Mouse (Mus musculus) MEL (cell line): ENCODE measurements around the gene Gm266.

ENCODE experiments used
- CTCF ChIP-seq, 3 experiments: IDR thresholded peaks in 2 of 3; conservative IDR thresholded peaks in 1 of 3; 2 replicates each; pipeline ENCODE4 v1.5.1; 2011 to 2012; ENCODE audit warnings: low read length in 3 of 3, low read depth in 2 of 3, mild to moderate bottlenecking in 2 of 3, improper control_type of control experiment in 1 of 3, inconsistent platforms in 1 of 3, mixed read lengths in 1 of 3, moderate library complexity in 1 of 3; ENCODE audit not compliant: control insufficient read depth in 1 of 3, insufficient read depth in 1 of 3, poor library complexity in 1 of 3, severe bottlenecking in 1 of 3
- EP300 ChIP-seq, 2 experiments: IDR thresholded peaks; 2 replicates each; pipeline ENCODE4 v1.6.1; 2011; ENCODE audit warnings: improper control_type of control experiment in 2 of 2, low read length in 2 of 2, low read depth in 1 of 2, mild to moderate bottlenecking in 1 of 2
- JUND ChIP-seq: IDR thresholded peaks from 2 replicates; pipeline ENCODE4 v1.6.1; 2011; ENCODE audit warnings: low read depth, mild to moderate bottlenecking, improper control_type of control experiment, low read length
- MAFK ChIP-seq: IDR thresholded peaks from 2 replicates; pipeline ENCODE4 v1.6.1; 2011; ENCODE audit warnings: low read depth, mild to moderate bottlenecking, low read length, improper control_type of control experiment, borderline replicate concordance
- MYB ChIP-seq: IDR thresholded peaks from 2 replicates; pipeline ENCODE4 v1.6.1; 2011; ENCODE audit warnings: mild to moderate bottlenecking, low read depth, low read length, improper control_type of control experiment
- NRF1 ChIP-seq: IDR thresholded peaks from 2 replicates; pipeline ENCODE4 v1.6.1; 2014; ENCODE audit warnings: low read depth, mild to moderate bottlenecking, inconsistent platforms, low read length, improper control_type of control experiment, moderate library complexity; ENCODE audit not compliant: poor library complexity, insufficient read depth, severe bottlenecking
- POLR2A ChIP-seq, 2 experiments: IDR thresholded peaks; 2 replicates each; pipeline ENCODE4 v1.6.1; 2011 to 2012; ENCODE audit warnings: low read length in 2 of 2, mild to moderate bottlenecking in 2 of 2, control low read depth in 1 of 2, improper control_type of control experiment in 1 of 2, low read depth in 1 of 2, moderate library complexity in 1 of 2; ENCODE audit not compliant: control insufficient read depth in 1 of 2, insufficient read depth in 1 of 2, poor library complexity in 1 of 2
- RAD21 ChIP-seq: IDR thresholded peaks from 2 replicates; pipeline ENCODE4 v1.6.1; 2011; ENCODE audit warnings: mild to moderate bottlenecking, low read depth, low read length, improper control_type of control experiment
- RCOR1 ChIP-seq: IDR thresholded peaks from 2 replicates; pipeline ENCODE4 v1.6.1; 2012; ENCODE audit warnings: low read depth, mild to moderate bottlenecking, inconsistent platforms, low read length, improper control_type of control experiment
- TBP ChIP-seq: IDR thresholded peaks from 2 replicates; pipeline ENCODE4 v1.8.0; 2011; ENCODE audit warnings: low read depth, low read length, improper control_type of control experiment
- TCF12 ChIP-seq: IDR thresholded peaks from 2 replicates; pipeline ENCODE4 v1.6.1; 2014; ENCODE audit warnings: low read depth, mild to moderate bottlenecking, inconsistent platforms, low read length, improper control_type of control experiment, moderate library complexity

DNA sequence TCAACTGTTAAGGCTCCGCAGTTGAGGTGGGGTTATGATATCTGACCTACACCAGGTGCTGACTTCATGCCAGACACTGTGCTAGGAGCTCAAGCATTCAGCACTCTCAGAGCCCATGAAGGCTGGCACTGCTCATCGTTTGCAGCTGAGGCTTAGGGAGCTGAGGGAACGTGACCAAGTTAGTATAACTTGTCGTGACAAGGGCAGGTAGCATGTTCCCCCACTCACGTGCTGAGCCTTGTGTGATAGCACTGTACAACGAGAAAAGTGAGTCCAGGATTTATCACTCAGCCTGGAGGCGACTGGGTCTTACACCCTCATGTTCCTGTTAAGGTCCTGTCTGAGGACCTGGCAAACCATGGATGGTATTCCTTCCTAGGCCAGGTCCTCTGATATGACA is 34.1 kb downstream of the Gm266 start:
- TF ChIP-seq RCOR1 (no peak), NRF1 (no peak), POLR2A (IDR thresholded peaks at IDR 0.05; ENCODE audit: control insufficient read depth in 1 of 2, insufficient read depth in 1 of 2, low read depth in 1 of 2, low read length in 2 of 2, poor library complexity in 1 of 2) (no peak), TCF12 (no peak), RAD21 (no peak), MYB (no peak), MAFK (no peak), CTCF (IDR thresholded peaks at IDR 0.05 in 2 of 3, conservative IDR thresholded peaks at IDR 0.05 in 1 of 3; ENCODE audit: control insufficient read depth in 1 of 3, insufficient read depth in 1 of 3, low read depth in 2 of 3, low read length in 3 of 3, poor library complexity in 1 of 3, severe bottlenecking in 1 of 3) (no peak), EP300 (IDR thresholded peaks at IDR 0.05; ENCODE audit: low read depth in 1 of 2, low read length in 2 of 2) (no peak), TBP (no peak), JUND (no peak)
